Mouse (Mus musculus) cerebellum, adult 18-20 months (tissue): ENCODE measurements at regions not wholly inside any gene's neighbourhood (a gene's known extent, or its start where the extent isn't known, plus 50 kb on each side); places are given as distances from the start of the nearest gene placed in this dataset.
A peak's percentile ranks its signal among the peaks of the same experiment; 100 is the strongest.

Experiments used
- DNase-seq, 2 experiments: peaks; one replicate each; pipeline ENCODE4 v3.0.0; 2021

DNA sequence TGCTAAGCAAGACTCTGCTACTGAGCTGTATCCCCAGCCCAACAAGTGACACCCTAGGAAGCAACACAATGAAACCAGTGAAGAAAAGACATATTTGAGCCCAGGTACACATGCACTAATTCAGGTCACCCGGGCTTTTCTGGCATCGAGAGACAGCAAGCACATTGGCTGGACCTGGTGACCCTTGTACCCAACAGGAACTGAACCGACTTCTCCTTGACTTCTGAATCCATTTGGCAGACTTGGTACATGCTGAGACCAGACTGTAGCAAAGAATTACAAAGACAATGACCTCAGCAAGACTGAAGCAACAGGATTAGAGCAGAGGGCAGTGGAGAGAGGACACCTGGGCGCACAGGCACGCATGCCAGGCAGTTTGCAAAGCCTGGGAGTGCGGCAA is 79.1 kb downstream of the Sema4f start:
- DNase-seq: no peak

DNA sequence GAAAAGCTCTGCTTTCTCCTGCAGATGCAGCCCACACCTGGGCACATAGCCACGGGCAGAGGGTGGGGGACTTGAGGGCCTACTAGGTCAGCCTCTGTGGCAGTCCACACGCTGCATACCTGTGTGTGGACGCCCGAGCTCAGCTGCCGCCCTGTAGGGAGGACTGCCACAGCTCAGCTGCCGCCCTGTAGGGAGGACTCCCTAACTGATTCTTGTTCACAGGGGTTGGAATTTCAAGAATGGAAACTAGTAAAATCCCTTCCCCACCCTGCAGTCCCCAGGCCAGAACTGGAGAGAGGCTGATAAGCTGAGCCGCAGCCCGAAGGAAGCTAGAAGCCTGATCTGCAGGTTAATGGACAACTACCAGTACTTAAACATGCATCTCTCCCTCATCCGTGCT is 82.0 kb upstream of the Hk2 start:
- DNase-seq: no peak

DNA sequence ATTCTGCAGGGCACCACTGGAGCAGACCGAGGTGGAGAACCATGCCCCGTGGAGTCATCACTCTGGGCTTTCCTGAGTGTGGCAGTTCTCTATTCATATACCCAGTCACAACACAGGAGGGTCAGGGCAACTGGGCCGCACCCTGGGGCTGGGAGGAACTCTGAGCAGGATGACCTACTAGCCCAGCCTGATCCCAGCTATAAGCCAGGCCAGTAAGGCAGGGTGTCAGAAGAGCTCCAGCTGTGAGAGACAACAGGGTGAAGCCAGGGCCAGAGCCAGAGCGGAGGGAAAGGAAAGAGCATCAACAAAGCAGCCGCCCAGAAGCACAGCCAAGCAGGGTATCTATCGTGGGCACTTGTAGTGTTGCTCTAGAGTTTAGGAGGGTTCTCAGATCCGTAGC is 81.1 kb upstream of the Hk2 start:
- no peak for DNase-seq

GRCm38 (mm10) chr6:82854780-82855179 is 80.5 kb upstream of the Hk2 start:
- DNase-seq: no peak

- DNase-seq: no peak
Measured at GRCm38 (mm10) chr6:82854338-82854737, 80.1 kb upstream of the Hk2 start.

DNA sequence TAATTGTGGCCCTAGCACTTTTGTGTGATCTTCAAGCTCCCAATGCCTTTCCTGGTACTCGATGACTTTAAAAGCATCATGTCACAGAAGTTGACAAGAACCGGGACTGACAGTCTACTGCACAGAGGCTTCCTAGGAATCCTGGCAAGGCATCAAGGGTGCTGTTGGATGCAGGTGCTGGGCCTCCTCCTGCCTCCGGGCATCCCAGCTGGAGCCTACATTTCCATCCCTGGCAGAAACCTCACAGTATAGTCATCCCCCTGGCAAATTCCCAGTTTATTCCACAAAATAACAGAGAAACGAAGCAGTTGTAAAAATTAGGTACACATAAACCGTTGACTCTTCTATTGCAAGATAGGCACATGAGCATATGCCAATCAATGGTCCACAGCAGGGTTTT is 78.8 kb upstream of the Hk2 start:
- DNase-seq: no peak

- peak in 1 of 2 experiments; percentile 8 for DNase-seq
Measured at GRCm38 (mm10) chr6:82850556-82850955, 76.3 kb upstream of the Hk2 start.

DNA sequence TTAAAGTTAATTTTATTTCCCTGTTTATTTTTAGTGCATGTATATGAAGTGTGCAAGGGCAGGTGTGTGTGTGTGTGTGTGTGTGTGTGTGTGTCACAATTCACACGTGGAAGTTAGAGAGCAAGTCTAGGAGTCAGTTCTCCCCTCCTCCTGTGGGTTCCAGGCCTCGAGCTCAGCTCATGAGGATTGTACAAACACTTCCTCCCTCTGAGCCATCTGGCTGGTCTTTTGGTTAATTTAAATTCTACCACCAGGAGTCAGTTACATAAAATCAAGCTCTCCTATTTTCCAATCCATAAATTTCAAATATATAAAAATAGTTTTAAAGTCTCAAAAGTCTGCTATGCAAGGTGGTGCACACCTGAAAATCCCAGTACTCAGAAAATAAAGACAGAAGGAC is 73.3 kb upstream of the Hk2 start:
- no peak for DNase-seq

DNA sequence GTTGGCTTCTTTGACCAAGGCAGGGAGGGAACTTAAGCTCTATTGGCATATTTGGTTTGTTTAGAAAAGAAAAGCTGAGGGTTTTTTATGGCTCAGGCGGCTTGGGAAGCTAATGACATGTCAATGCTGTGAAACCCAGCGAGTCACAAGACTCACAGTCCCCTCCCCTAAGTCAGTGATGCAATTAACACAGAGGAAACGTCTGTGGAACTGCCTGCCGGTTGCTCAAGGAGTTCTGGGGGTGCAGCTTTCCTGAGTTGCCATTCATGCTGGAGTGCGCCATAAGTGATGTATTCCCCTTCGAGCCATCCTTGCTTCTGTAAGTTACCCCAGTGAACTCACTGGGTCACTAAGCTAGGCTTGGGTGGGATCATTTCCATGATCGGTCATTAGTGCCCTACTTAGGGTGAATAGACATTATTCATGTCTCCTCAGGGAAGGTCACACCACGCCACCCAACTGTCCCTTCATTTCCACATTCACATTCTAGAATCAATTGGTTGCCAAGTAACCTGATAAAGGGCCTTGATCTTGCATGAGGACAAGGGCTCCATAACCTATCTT is 72.4 kb upstream of the Hk2 start:
- no peak for DNase-seq

DNA sequence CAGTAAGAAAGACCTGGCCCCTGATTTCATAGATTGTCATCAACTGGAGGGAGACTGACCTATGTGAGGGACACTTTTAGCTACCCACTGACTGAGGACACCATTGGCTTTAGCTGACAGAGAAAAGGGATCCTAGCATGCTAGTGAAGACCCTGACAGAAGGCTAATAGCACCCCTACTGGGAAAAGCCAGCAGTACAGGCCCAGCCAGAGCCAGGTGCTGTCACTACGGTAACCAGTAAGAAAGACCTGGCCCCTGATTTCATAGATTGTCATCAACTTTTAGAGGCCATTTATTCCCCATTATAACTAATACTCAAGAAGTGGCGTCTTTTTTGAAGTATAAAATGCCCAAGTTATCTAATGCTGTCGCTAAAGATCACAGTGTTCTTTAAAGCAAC is 70.2 kb upstream of the Hk2 start:
- DNase-seq: no peak

DNA sequence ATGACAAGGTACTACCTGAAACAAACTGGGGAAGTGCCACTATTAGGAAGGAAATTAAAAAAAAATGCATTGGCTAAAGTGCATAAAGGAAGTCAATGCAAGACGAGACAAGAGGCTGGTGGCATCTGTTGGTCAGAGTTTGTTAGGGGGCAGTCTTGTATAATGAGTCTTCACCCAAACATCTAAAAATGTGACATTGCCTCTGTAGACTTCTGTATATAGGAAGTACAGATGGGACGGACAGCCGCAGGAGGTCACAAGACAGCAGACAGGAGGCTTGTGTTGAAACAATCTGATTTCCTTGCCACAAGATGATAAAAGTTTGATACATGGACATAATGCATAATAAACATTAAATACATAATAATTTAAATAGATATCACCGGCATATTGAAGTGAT is 69.6 kb upstream of the Hk2 start:
- DNase-seq: no peak

DNA sequence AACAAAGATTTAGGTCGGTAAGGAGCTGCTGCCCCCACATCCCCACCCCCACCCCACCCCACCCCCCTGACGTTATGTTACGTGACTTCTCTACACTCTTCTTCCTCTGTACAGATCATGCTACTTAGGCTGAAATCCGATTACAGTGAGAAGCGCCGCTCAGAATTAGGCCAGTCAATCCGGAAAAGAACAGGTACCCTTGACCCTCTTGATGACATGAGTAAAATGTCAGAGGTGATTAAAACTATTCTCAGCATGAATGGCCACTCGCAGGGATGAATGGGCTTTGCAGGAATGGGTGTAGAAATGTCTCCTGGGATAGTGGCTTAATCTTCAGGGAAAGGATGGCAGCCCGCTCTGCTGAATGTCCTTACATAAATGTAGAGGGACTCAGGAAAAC is 63.0 kb upstream of the Hk2 start:
- DNase-seq: no peak

DNA sequence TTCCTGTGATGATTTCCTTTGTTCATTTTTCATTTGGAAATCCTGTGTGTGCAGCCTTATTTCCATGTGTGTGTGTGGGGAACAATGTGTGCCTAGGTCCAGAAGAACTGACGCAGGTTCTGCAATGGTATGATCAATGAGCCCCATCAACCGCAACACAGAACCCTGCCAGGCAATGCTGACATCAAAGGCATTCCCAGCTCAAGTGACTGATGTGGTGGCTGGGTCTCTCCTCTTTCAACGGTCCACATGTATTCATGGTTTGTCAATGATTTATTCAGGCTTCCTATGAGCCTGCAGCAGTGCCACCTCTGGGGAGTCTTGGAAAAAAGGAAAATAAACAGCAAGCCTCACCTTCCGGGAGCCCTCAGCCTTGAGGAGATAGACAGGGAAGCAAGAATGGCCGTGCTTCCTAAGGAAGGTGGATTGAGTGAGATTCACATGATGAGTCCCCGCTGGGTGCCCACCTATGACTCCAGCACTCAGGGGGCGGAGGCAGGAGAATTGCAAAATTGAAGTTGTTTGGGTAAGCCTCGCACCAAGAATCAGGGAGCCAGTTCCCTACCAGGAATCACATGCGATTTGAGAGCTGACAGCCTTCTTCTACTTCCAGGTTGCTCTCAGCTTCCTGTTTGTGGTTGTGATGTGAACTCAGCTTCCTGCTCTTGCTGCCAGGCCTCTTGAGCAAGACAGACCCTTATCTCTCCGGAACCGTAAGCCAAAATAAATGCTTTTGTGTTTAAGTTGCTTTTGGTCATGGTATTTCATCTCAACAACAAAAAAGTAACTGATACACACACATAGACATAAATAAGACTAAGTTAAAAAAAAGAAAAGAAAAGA is 61.2 kb upstream of the Hk2 start:
- no peak for DNase-seq

- DNase-seq: no peak
Measured at GRCm38 (mm10) chr6:82833867-82834266, 59.6 kb upstream of the Hk2 start.

GRCm38 (mm10) chr6:82831211-82831610 is 57.0 kb upstream of the Hk2 start:
- no peak for DNase-seq

GRCm38 (mm10) chr6:82824684-82825083 is 50.4 kb upstream of the Hk2 start:
- DNase-seq: no peak

DNA sequence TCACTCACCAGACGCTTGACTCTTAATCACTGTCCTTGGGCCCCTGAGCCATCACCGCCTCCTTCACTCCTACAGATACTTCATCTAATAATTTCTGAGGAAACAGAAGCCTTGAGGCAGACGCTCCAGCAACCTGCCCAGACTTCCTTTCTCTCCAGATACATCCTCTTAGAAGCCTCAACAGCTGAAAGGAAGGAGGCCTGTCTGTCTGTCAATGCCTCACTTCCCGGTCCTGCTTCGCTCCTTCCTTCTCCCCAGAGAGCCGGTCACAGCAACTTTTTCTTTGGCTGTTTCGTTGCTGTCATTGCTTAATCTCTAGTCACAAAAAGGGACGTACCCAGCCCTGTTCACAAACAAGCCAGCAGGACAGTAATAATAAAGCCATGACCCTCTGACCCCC is 50.0 kb upstream of the Hk2 start:
- no peak for DNase-seq
